Mouse (Mus musculus): ENCODE data around the gene Grb10. TPM values are rescaled to one million over a fixed set of nuclear protein-coding genes. Genes with fewer than 3 reads are reported as not detected.
A peak's percentile ranks its signal among the peaks of the same experiment; 100 is the strongest.

Gene Grb10
- not detected in 2 replicates for polyA plus RNA-seq (2012; ENCODE audit: insufficient read depth, insufficient read length, low replicate concordance, missing spikeins)

DNA sequence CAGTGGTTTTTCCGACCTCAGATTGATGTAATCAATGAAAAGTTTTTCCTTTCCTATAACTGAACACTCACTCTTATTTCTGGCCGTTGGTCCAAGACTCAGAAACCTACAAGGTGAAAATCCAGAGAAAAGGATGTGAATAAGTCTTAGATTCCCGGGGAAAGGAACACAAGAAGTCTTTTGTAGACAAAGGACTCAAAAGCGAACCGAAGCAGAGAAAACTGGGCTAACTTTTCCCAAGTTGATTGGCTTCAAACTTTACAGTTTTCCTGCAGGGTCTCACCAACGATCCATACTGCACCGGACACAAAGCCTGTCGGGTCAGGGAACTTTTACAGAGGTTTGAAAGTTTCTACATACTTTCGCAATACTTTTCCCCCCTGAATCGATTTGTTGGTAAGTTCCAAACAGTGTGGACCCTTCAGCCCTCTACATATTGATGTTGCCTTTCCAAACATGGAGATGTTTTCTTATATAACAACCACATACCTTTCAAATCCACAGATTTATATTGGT lies at the start of gene Grb10:
TSS of gene Grb10 (minus strand) at position 214 of the 516 bp plus-strand sequence.
- Histone ChIP-seq H3K4me3 (ENCODE audit: insufficient read depth, low read depth, low read length) (peak within 1 kb of the TSS; percentile 39), H3K27ac (ENCODE audit: insufficient read depth, low read depth, low read length) (no peak within 1 kb of the TSS), H3K4me1 (ENCODE audit: control insufficient read depth, insufficient read depth, low read length) (0 out of 2 replicates have a peak, but pooled peaks cover 7% of the 10 kb centered on the region)
- TF ChIP-seq POLR2A (IDR thresholded peaks at IDR 0.05; ENCODE audit: insufficient read depth, low read depth, low read length), result no peak
- no peak for TF ChIP-seq CTCF (IDR thresholded peaks at IDR 0.05; ENCODE audit: insufficient read depth, low read depth, low read length)
- 35% methylated on average over 10 of the region's 10 CpGs for WGBS

- no peak for TF ChIP-seq POLR2A (IDR thresholded peaks at IDR 0.05; ENCODE audit: insufficient read depth, low read depth, low read length)
- TF ChIP-seq CTCF (IDR thresholded peaks at IDR 0.05; ENCODE audit: insufficient read depth, low read depth, low read length), result no peak
- 89% methylated on average over 3 of the region's 3 CpGs for WGBS
- no peaks in the 10 kb centered on the region for H3K4me1 ChIP-seq (ENCODE audit: control insufficient read depth, insufficient read depth, low read length)
- H3K27ac ChIP-seq (ENCODE audit: insufficient read depth, low read depth, low read length), result no peak overlapping the region
- no peak overlapping the region for H3K4me3 ChIP-seq (ENCODE audit: insufficient read depth, low read depth, low read length)
Measured at GRCm38 (mm10) chr11:12081638-12082037, 43.2 kb upstream of the Grb10 start.

- WGBS, result 82% methylated on average over 2 of the region's 2 CpGs
- Histone ChIP-seq H3K4me1 (ENCODE audit: control insufficient read depth, insufficient read depth, low read length) (no peaks in the 10 kb centered on the region), H3K4me3 (ENCODE audit: insufficient read depth, low read depth, low read length) (no peak overlapping the region), H3K27ac (ENCODE audit: insufficient read depth, low read depth, low read length) (no peak overlapping the region)
- no peak for TF ChIP-seq CTCF (IDR thresholded peaks at IDR 0.05; ENCODE audit: insufficient read depth, low read depth, low read length)
- no peak for TF ChIP-seq POLR2A (IDR thresholded peaks at IDR 0.05; ENCODE audit: insufficient read depth, low read depth, low read length)
Measured at GRCm38 (mm10) chr11:12079231-12079630, 40.7 kb upstream of the Grb10 start.

DNA sequence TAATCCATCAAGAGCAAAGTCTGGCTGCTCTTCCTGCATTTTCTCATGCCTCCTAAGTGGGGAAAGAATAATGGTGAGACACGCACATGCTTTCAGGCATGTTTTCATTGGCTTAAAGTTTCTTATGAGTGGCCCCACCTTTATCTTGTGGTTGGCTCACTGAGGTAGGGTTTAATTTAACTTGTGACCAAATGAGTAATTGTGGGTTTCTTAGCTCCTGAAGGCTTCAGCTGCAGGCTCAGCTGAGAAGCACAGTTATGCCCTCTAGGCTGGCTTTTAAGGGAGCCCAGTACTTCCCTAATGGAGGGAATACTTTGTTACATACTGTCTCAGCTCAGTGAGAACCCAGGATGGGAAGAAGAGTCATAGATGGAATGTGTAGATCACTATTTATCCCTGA lies 37.0 kb upstream of the Grb10 start:
- Histone ChIP-seq H3K27ac (ENCODE audit: insufficient read depth, low read depth, low read length) (no peak overlapping the region), H3K4me3 (ENCODE audit: insufficient read depth, low read depth, low read length) (no peak overlapping the region), H3K4me1 (ENCODE audit: control insufficient read depth, insufficient read depth, low read length) (no peaks in the 10 kb centered on the region)
- TF ChIP-seq POLR2A (IDR thresholded peaks at IDR 0.05; ENCODE audit: insufficient read depth, low read depth, low read length), result no peak
- TF ChIP-seq CTCF (IDR thresholded peaks at IDR 0.05; ENCODE audit: insufficient read depth, low read depth, low read length), result no peak
- WGBS, result 93% methylated on average over 1 of the region's 1 CpGs

- no peak overlapping the region for H3K27ac ChIP-seq (ENCODE audit: insufficient read depth, low read depth, low read length)
- TF ChIP-seq CTCF (IDR thresholded peaks at IDR 0.05; ENCODE audit: insufficient read depth, low read depth, low read length), result no peak
- TF ChIP-seq POLR2A (IDR thresholded peaks at IDR 0.05; ENCODE audit: insufficient read depth, low read depth, low read length), result no peak
- H3K4me1 ChIP-seq (ENCODE audit: control insufficient read depth, insufficient read depth, low read length), result no peaks in the 10 kb centered on the region
- no peak overlapping the region for H3K4me3 ChIP-seq (ENCODE audit: insufficient read depth, low read depth, low read length)
- WGBS, result 83% methylated on average over 6 of the region's 6 CpGs
Measured at GRCm38 (mm10) chr11:12073394-12074226, 35.1 kb upstream of the Grb10 start.

- WGBS, result 53% methylated on average over 3 of the region's 3 CpGs
- no peak for TF ChIP-seq CTCF (IDR thresholded peaks at IDR 0.05; ENCODE audit: insufficient read depth, low read depth, low read length)
- TF ChIP-seq POLR2A (IDR thresholded peaks at IDR 0.05; ENCODE audit: insufficient read depth, low read depth, low read length), result no peak
- no peak overlapping the region for H3K4me3 ChIP-seq (ENCODE audit: insufficient read depth, low read depth, low read length)
Measured at GRCm38 (mm10) chr11:12072322-12072721, 33.8 kb upstream of the Grb10 start.

DNA sequence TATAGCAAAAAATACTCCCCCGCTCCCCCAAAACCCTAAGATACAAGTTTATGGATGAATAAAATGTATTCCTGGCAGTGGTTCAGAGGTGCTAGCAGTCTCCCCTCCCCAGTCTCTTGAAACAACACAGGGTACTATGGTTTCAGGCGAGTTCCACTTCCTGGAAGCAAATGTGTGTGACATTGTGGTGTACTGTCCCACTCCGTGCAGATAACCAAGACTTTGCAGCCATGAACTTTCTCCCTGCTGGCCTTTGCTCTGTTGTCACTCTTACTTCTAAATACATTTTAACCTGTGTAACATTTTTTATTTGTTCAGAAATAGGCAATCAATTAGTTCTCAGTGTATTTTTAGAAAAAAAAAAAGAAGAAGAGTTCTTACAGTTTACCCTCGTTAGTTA lies 20.5 kb upstream of the Grb10 start:
- no peak overlapping the region for H3K4me3 ChIP-seq (ENCODE audit: insufficient read depth, low read depth, low read length)
- H3K27ac ChIP-seq (ENCODE audit: insufficient read depth, low read depth, low read length), result no peak overlapping the region
- TF ChIP-seq CTCF (IDR thresholded peaks at IDR 0.05; ENCODE audit: insufficient read depth, low read depth, low read length) (no peak), POLR2A (IDR thresholded peaks at IDR 0.05; ENCODE audit: insufficient read depth, low read depth, low read length) (no peak)
- no peaks in the 10 kb centered on the region for H3K4me1 ChIP-seq (ENCODE audit: control insufficient read depth, insufficient read depth, low read length)
- 82% methylated on average over 4 of the region's 4 CpGs for WGBS

More at GRCm38 (mm10) chr11:12072322-12072721, 33.8 kb upstream of the Grb10 start:
- no peak overlapping the region for H3K27ac ChIP-seq (ENCODE audit: insufficient read depth, low read depth, low read length)
- no peaks in the 10 kb centered on the region for H3K4me1 ChIP-seq (ENCODE audit: control insufficient read depth, insufficient read depth, low read length)

GRCm38 (mm10) chr11:12048547-12049327 lies 10.3 kb upstream of the Grb10 start:
- no peak overlapping the region for H3K27ac ChIP-seq (ENCODE audit: insufficient read depth, low read depth, low read length)

More at GRCm38 (mm10) chr11:12048547-12049327, 10.3 kb upstream of the Grb10 start:
- Histone ChIP-seq H3K4me1 (ENCODE audit: control insufficient read depth, insufficient read depth, low read length) (no peaks in the 10 kb centered on the region), H3K4me3 (ENCODE audit: insufficient read depth, low read depth, low read length) (no peak overlapping the region)
- no peak for TF ChIP-seq CTCF (IDR thresholded peaks at IDR 0.05; ENCODE audit: insufficient read depth, low read depth, low read length)
- TF ChIP-seq POLR2A (IDR thresholded peaks at IDR 0.05; ENCODE audit: insufficient read depth, low read depth, low read length), result no peak
- 45% methylated on average over 2 of the region's 2 CpGs for WGBS

Data from olfactory bulb, adult 2 months (tissue).